Mouse (Mus musculus): Measurements from ENCODE around the gene Hspa14.

- TF ChIP-seq CTCF (IDR thresholded peaks at IDR 0.05; ENCODE audit: borderline replicate concordance, insufficient read depth, low read depth, low read length) (no peak), POLR2A (IDR thresholded peaks at IDR 0.05; ENCODE audit: borderline replicate concordance, insufficient read depth, low read length) (no peak)
These were observed 36.8 kb downstream of the Hspa14 start for GRCm38 (mm10) chr2:3475746-3476251.

Measured in cerebellum, adult 2 months (tissue).